Mouse (Mus musculus) liver, embryonic 14.5 days (tissue): Measurements from ENCODE around the gene Axin1.
"Not testable (repeated sequence)": the region's sequence is repeated elsewhere in the genome, so short reads cannot be mapped to it uniquely, and the experiment has no call there.

Source experiments
- CTCF ChIP-seq: IDR thresholded peaks from 2 replicates; pipeline ENCODE4 v1.5.1; 2016; ENCODE audit warnings: antibody characterized with exemption, low read depth, control low read depth
- EP300 ChIP-seq: IDR thresholded peaks from 2 replicates; pipeline ENCODE4 v1.6.1; 2016; ENCODE audit warnings: antibody characterized with exemption, low read depth

GRCm38 (mm10) chr17:26114461-26114860 lies 24.0 kb upstream of the Axin1 start:
- TF ChIP-seq CTCF, EP300: not testable (repeated sequence)
